Mouse (Mus musculus) c-Kit-positive CD71-positive TER-119-positive erythroid progenitor cells, embryonic 14.5 days (primary cell): ENCODE measurements around the gene Chtf18.
"Not testable (repeated sequence)": the region's sequence is repeated elsewhere in the genome, so short reads cannot be mapped to it uniquely, and the experiment has no call there.

Experiments
- DNase-seq: peaks from one replicate; pipeline ENCODE4 v3.0.0-alpha.2; 2013; ENCODE audit warnings: low spot score

Chtf18 gene

DNA sequence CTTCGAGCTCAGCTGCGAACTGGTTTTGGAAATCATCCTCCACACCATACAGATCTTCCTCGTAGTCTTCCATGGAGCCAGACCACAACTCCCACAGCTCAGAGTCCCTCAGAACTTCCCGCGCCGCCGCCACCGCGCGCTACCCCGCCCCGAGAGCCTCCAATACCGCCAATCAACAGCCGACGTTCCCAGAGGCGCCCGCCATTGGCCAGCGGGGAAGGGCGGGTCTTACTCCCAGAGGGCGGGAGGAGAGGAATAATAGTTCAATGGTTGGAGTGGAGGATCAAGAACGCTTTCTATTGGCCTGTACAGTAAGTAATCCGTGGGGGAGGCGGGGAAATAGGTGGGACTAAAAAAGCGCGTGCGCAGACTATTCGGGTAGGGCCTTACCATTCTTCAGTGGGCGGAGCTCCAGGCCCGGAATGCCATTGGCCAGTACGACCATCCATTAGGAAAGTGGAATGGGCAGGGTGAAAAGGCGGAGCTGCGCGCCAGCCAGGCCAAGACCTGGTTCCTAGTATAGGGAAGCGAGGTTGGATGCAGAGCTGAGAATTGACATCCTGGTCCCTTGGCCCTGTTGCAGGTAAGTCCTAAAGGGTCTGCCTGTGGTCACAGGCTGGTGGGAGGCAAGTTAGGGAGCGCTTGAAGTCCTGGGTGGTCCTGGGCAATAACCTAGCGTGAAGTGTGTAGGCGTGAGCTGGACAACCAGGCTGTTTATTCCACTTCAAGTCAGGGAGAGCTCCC, at the start of gene Chtf18, which contains the start of gene Rpusd1:
TSS of gene Chtf18 (minus strand) at position 155 of the 744 bp plus-strand sequence.
TSS of gene Rpusd1 (plus strand) at position 406 of the 744 bp plus-strand sequence.
- peak; percentile 100 for DNase-seq

- DNase-seq = no peak
These were observed 48.3 kb upstream of the Chtf18 start for GRCm38 (mm10) chr17:25775318-25776062.

DNA sequence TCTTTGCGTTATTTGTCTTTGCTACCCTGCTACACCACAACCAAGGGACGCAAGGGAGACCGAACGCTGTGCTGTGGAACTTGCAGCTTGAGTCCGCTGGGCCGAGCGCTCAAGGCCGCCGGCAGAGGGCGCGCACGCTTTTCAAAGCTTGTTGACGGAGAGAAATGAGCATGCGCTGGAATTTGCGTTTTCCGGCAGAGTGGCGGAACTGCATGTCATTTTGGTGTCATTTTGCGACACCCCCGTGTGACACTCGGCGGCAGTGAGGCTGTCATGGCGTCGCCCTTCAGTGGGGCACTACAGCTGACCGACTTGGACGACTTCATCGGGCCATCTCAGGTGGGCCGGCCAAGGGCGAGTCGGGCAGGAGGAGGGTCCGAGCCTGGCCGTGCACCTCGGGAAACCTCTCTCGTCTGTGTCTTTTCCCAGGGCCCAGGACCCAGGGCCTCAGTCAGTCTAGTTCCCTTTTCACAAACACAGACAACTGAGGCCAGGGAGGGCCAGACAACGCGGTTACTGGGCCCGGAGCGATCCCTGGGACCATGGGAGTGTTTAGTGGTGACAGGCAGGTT, 46.4 kb upstream of the Chtf18 start, which contains the start of gene Narfl:
TSS of gene Narfl (plus strand) at position 228 of the 572 bp plus-strand sequence.
- DNase-seq = peak; percentile 98

DNA sequence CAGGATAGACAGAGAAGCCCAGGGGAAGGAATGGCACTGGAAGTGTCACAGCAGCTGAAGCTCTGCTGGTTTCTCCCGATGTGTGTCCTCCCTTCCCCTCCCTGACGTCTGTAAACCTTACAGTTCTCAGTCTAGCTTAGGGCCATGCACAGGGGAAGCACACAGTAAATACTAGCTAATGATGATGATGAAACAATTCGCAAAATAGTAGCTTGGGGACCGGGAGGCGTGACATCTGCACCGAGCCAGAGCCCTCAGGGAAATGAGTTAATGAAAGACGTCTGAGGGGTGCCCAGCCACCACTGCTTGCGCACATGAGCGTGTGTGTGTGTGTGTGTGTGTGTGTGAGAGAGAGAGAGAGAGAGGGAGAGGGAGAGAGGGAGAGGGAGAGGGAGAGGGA, 42.1 kb upstream of the Chtf18 start:
- no peak for DNase-seq

- DNase-seq = no peak
These were observed 38.7 kb upstream of the Chtf18 start for GRCm38 (mm10) chr17:25765886-25766285.

DNA sequence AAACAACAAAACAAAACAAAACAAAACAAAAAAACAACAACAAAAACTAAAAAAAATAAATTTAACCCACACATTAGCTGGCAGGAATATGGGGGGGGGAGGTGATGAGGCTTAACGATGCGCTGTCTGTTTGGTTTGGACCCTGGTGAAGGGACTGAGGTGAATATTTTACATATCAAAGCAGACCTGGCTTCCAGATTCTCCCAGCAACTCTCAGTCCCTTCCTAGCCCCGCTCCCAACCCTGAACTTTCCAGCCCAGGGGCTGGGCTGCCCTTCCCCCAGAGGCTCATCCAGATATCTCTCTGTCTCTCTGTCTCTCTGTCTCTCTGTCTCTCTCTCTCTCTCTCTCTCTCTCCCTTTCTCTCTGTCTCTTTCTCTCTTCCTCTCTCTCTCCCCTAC, 35.4 kb upstream of the Chtf18 start:
- no peak for DNase-seq

DNA sequence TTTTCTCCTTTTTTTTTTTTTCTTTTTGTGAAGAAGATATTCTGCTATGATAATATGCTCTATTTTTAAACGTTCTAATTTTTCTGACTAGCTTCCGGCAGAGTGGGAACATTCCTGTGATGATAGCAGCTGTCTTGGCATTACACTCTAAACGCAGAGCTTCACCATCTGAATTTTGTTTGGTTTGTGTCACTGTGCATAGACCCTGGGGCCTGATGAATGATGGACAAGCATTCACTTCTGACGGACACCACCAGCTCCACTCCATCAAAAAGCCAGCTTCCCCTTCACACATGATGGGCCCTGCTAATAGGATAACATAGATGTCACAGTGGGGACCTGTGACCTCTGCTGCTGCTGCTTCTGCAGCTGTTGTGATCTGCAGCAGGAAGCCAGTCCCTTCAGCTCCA, 34.3 kb upstream of the Chtf18 start:
- DNase-seq = no peak

- DNase-seq = no peak
These were observed 32.9 kb upstream of the Chtf18 start for GRCm38 (mm10) chr17:25760148-25760547.

DNA sequence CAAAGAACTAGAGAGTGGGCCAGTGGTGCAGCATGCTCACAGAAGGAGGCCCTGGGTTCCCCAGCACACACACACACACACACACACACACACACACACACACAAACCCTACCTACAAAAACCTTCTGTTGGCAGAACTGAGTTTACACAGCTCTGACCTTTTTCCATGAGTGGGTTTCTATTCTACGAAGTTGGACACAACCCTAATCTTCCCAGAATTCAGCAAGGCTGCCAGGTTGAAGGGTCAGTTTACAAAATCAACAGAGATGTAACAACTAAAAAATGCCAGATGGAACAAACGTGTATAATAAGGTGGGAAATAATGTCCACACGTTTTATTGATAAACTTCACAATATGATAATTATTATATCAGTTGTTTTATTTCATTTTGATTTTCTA, 30.5 kb upstream of the Chtf18 start:
- no peak for DNase-seq

- no peak for DNase-seq
These were observed 29.4 kb upstream of the Chtf18 start for GRCm38 (mm10) chr17:25756378-25757242.

- no peak for DNase-seq
These were observed 28.6 kb upstream of the Chtf18 start for GRCm38 (mm10) chr17:25755627-25756377.

GRCm38 (mm10) chr17:25755086-25755485, 27.9 kb upstream of the Chtf18 start:
- no peak for DNase-seq

DNA sequence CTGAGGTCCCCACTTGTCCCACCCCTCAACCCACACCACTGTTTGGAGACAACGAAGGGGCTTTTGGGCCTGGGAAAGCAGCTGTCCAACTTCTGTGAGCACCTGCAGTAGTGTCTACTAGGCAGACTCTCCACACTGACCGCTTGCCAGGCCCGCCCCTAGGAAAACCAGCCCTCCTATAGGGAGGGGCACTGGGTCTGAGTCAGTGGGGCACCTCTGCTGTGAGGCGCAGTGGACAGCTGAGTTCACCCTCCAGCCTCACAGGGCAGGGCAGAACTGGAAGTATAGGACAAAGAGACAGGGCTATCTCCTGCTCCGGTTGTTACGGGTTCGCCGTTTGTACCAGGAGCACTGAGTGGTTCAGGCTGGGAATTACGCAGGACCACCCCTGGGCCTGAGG, 27.0 kb upstream of the Chtf18 start, which contains the start of gene Msln:
TSS of gene Msln (minus strand) at position 138 of the 400 bp plus-strand sequence.
- DNase-seq = no peak

GRCm38 (mm10) chr17:25751446-25751845, 24.2 kb upstream of the Chtf18 start:
- DNase-seq = no peak

DNA sequence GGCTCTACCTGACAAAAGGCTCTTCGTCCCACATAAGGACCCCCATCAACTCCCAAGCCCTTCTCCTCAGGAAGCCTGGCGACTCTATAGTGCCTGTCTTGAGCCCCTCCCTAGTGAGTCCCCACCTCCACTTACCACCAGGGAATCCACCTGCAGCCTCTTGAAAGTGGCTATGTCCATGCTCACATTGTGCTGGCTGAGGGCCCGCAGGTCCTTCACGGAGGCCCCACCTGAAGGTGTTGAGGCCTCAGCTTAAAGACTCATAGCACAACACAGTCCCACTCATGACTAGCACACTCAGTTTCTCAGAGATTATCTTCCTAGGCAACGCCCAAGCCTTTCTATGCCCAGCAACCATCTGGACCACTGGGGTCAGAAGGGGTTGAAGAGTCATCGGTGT, 22.1 kb upstream of the Chtf18 start:
- DNase-seq = no peak

- no peak for DNase-seq
These were observed 21.0 kb upstream of the Chtf18 start for GRCm38 (mm10) chr17:25748238-25748637.

DNA sequence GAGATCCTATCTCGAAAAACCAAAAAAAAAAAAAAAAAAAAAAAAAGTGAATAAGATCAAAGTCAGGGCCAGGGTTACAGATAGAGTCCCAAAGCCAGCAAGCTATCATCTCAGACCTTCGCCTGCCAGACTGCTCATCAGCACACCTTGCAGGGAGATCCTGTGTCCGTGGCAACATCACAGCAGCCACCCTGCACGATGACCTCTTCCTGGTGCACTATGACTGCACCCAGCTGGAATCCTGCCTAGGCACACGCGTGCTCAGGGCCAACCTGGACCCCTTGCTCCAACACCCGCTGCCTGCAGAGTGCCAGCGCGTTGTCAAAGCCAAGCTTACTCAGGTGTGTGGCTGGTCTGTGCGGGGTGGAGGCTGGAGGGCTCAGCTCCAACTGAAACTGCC, 17.1 kb upstream of the Chtf18 start:
- no peak for DNase-seq

GRCm38 (mm10) chr17:25743831-25744230, 16.6 kb upstream of the Chtf18 start:
- no peak for DNase-seq

- DNase-seq = not testable (repeated sequence)
These were observed 14.3 kb upstream of the Chtf18 start for GRCm38 (mm10) chr17:25741471-25741870.

DNA sequence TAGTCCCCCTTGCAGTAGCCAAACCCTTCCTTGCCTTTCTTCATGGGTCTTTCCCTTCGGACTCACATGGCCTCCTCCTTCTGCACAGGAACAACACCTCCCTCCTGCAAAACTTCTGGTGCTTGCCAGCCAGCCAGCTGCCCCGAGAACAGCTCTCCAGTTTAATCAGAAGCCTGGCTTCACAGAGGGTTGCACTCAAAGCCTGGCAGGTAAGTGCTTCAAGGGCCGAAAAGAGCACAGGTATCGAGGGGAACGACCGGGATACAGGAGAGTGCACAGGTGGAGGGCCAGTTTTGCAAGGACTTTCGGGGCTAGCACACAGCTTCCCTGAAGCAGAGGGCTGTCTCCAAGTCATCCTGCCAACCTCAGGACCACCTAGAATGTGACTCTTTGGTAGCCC, 11.6 kb upstream of the Chtf18 start:
- DNase-seq = no peak

DNA sequence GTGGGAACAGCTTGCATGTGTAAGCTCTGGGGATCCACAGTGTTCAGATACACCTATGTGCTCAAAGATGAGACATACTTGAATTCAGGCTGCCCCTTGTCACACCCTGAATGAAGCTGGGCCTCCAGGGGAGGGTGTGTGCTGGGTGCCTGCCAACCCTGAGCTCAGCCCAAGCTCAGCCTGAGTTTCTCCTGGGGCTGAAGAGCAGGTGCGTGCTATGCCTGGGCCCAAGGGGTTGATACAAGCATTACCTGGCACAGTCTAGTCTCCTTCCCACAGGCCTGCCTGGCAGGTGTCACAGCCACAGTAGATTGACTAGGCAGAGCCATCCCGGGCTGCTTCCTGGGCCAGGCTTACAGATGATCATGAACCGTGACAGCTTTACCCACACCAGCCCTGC, 8.5 kb upstream of the Chtf18 start, which contains the start of gene Mslnl:
TSS of gene Mslnl (plus strand) at position 298 of the 400 bp plus-strand sequence.
- DNase-seq = no peak
